Comparison of ENCODE assay signal across 14 mouse cellular contexts in genomic region chr6:92545204-92545603, GRCm38 (mm10).
"Had no signal": no experiment of that assay in that cellular context is flagged by ENCODE, and none has a peak within 500 bp of the region (broad histone marks: within the 10 kb centered on the region; RNA-seq: fewer than 3 reads in every experiment).

No protein-coding gene starts in this region.

- ATAC-seq: intestine, postnatal 0 days had no signal

- H3K27me3 ChIP-seq: liver, embryonic 13.5 days; midbrain, embryonic 12.5 days; stomach, embryonic 15.5 days had no signal

- H3K9ac ChIP-seq: liver, embryonic 13.5 days; midbrain, embryonic 12.5 days; stomach, embryonic 15.5 days had no signal

- H3K27ac ChIP-seq: kidney, postnatal 0 days; liver, embryonic 13.5 days; midbrain, embryonic 12.5 days; stomach, embryonic 15.5 days had no signal

- H3K4me3 ChIP-seq: liver, embryonic 13.5 days; midbrain, embryonic 12.5 days; stomach, embryonic 15.5 days had no signal

- DNase-seq: kidney, adult 2 months; kidney, postnatal 25 days; liver, embryonic 13.5 days; lung, adult 2 months; lung, postnatal 14 days; lung, postnatal 4 days; retina, postnatal 1 day; right cerebral cortex, postnatal 25 days; spleen, adult 18-20 months; thymus, postnatal 25 days had no signal

- H3K4me1 ChIP-seq: liver, embryonic 13.5 days; midbrain, embryonic 12.5 days; stomach, embryonic 15.5 days had no signal

- H3K4me2 ChIP-seq: liver, embryonic 13.5 days; midbrain, embryonic 12.5 days; stomach, embryonic 15.5 days had no signal

- H3K9me3 ChIP-seq: liver, embryonic 13.5 days; midbrain, embryonic 12.5 days; stomach, embryonic 15.5 days had no signal

- H3K36me3 ChIP-seq: liver, embryonic 13.5 days; midbrain, embryonic 12.5 days; stomach, embryonic 15.5 days had no signal
